Mouse (Mus musculus) embryonic fibroblast, embryonic 13.5 days (primary cell): ENCODE measurements around the gene Cox4i2.

ENCODE experiments used
- CTCF ChIP-seq: IDR thresholded peaks from 2 replicates; pipeline ENCODE4 v1.5.1; 2011; ENCODE audit warnings: mild to moderate bottlenecking, control low read depth, low read length, moderate library complexity, borderline replicate concordance; ENCODE audit not compliant: insufficient read depth
- POLR2A ChIP-seq: IDR thresholded peaks from 2 replicates; pipeline ENCODE4 v1.6.1; 2011; ENCODE audit warnings: low read depth, mild to moderate bottlenecking, control low read depth, low read length, moderate library complexity

DNA sequence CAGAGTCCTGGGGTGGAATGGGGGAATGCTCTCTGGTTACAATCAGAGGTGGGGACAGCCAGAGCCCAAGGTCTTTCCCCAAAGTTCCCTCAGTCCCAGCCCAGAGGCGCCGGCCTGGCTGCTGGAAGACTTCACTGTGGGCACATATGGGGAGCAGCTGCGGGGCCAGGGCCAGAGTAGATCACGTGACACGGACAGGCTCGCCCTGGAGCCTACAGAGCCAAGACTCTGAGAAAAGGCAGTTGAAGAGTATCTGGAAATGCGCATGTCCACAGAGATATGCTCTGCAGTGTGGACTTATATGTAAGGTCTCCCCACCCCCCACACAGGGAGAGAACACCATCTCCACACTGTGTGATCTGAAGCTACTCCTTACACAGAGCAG lies 24.3 kb upstream of the Cox4i2 start:
- TF ChIP-seq CTCF (no peak), POLR2A (no peak)
